Mouse (Mus musculus) embryonic fibroblast, embryonic 13.5 days (primary cell): Measurements from ENCODE around the gene Etl4.

ENCODE experiments used
- CTCF ChIP-seq: IDR thresholded peaks from 2 replicates; pipeline ENCODE4 v1.5.1; 2011; ENCODE audit warnings: mild to moderate bottlenecking, control low read depth, low read length, moderate library complexity, borderline replicate concordance; ENCODE audit not compliant: insufficient read depth
- POLR2A ChIP-seq: IDR thresholded peaks from 2 replicates; pipeline ENCODE4 v1.6.1; 2011; ENCODE audit warnings: low read depth, mild to moderate bottlenecking, control low read depth, low read length, moderate library complexity

DNA sequence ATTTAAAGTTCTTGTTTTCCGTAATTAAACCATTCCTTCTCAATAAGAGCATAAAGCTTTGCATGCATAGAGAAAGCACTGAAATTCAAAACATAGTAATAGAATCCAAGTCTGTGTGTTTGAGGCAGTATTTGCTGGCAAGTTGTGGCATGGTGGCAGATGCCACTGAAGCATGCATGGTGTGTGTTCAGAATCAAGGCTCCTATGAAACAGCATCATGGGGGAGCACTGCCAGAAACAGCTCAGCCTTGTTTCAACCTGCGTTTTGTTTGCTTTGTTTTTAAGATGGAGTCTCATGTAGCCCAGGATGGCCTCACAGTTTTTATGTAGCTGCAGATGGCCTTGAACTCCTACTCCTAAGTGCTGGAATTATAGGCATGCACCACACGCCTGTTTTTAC, 614.1 kb downstream of the Etl4 start:
- TF ChIP-seq POLR2A (no peak), CTCF (no peak)
